In genomic region chr4:141214337-141214851, GRCm38 (mm10) we compare ENCODE assay signal across 7 mouse cellular contexts. TPM values are rescaled to one million over a fixed set of nuclear protein-coding genes. Genes with fewer than 3 reads are reported as not detected.
DNase-seq lines count a peak whose midpoint lies in the region; ATAC-seq and TF ChIP-seq lines count a peak whose summit lies in the region.

No protein-coding gene starts in this region.

- peak overlapping the region; percentile 59 for H3K9ac ChIP-seq in ES-E14 (ENCODE audit: insufficient read depth, low read depth, low read length, poor library complexity, severe bottlenecking)
- H3K9ac ChIP-seq in intestine, embryonic 15.5 days, result peak overlapping the region; percentile 66

- H3K9me3 ChIP-seq in ES-E14 (ENCODE audit: control insufficient read depth, insufficient read depth, low read depth, low read length), result no peaks in the 10 kb centered on the region
- no peaks in the 10 kb centered on the region for H3K9me3 ChIP-seq in intestine, embryonic 15.5 days

- no peaks in the 10 kb centered on the region for H3K27me3 ChIP-seq in intestine, embryonic 15.5 days (replicated peaks)
- no peaks in the 10 kb centered on the region for H3K27me3 ChIP-seq in small intestine, adult 2 months (ENCODE audit: control insufficient read depth, insufficient read depth, low read length)

- ATAC-seq in intestine, embryonic 15.5 days, result peak; percentile 64

- peak; percentile 83 for TF ChIP-seq CTCF in bone marrow, adult 2 months (IDR thresholded peaks at IDR 0.05; ENCODE audit: control insufficient read depth, insufficient read depth, low read length)
- TF ChIP-seq CTCF in embryonic fibroblast, embryonic 13.5 days (IDR thresholded peaks at IDR 0.05; ENCODE audit: borderline replicate concordance, insufficient read depth, low read length), result peak; percentile 62; the same call in 1 of the 2 replicates
- peak; percentile 45; the same call in 1 of the 2 replicates for TF ChIP-seq CTCF in small intestine, adult 2 months (IDR thresholded peaks at IDR 0.05; ENCODE audit: extremely low read depth, insufficient read length, insufficient replicate concordance, low read depth, low read length)

- peak overlapping the region; percentile 79 for H3K4me2 ChIP-seq in intestine, embryonic 15.5 days (replicated peaks)

- no peaks in the 10 kb centered on the region for H3K36me3 ChIP-seq in ES-E14 (ENCODE audit: control insufficient read depth, insufficient read depth, low read length, poor library complexity, severe bottlenecking)
- no peaks in the 10 kb centered on the region for H3K36me3 ChIP-seq in intestine, embryonic 15.5 days
- H3K36me3 ChIP-seq in small intestine, adult 2 months (ENCODE audit: control insufficient read depth, insufficient read depth, low read length), result no peaks in the 10 kb centered on the region

- TF ChIP-seq POLR2A in bone marrow, adult 2 months (IDR thresholded peaks at IDR 0.05; ENCODE audit: borderline replicate concordance, control insufficient read depth, low read depth, low read length), result 0 out of 2 replicates have a peak, but pooled peaks have one; percentile 20
- no peak for TF ChIP-seq POLR2A in embryonic fibroblast, embryonic 13.5 days (IDR thresholded peaks at IDR 0.05; ENCODE audit: low read depth, low read length)
- no peak for TF ChIP-seq POLR2A in small intestine, adult 2 months (IDR thresholded peaks at IDR 0.05; ENCODE audit: low read depth, low read length)

- H3K4me1 ChIP-seq in ES-E14 (ENCODE audit: control insufficient read depth in 2 of 2, insufficient read depth in 2 of 2, low read length in 2 of 2, poor library complexity in 1 of 2), result peaks cover 0 to 6% of the 10 kb centered on the region in 2 experiments; a peak in 1 of 4 replicates
- H3K4me1 ChIP-seq in bone marrow, adult 2 months (ENCODE audit: control insufficient read depth, insufficient read depth, low read length), result no peaks in the 10 kb centered on the region; the same call in 1 of the 2 replicates
- H3K4me1 ChIP-seq in embryonic fibroblast, embryonic 13.5 days (ENCODE audit: control insufficient read depth, insufficient read depth, low read length), result no peaks in the 10 kb centered on the region
- peaks cover 7% of the 10 kb centered on the region for H3K4me1 ChIP-seq in intestine, embryonic 15.5 days (replicated peaks)
- peaks cover 7% of the 10 kb centered on the region; the same call in 1 of the 2 replicates for H3K4me1 ChIP-seq in small intestine, adult 2 months (ENCODE audit: control insufficient read depth, insufficient read depth, insufficient read length, low read length)

- in situ Hi-C loops in ES-E14 (cut with MboI; ENCODE audit: low sequenced_read_pairs in 2 of 2, unreplicated experiment in 2 of 2), result no loop called here

- no peak overlapping the region for H3K27ac ChIP-seq in ES-E14 (ENCODE audit: insufficient read depth, low read depth, low read length, poor library complexity, severe bottlenecking)
- H3K27ac ChIP-seq in bone marrow, adult 2 months (ENCODE audit: control insufficient read depth, insufficient read depth, low read depth, low read length, poor library complexity), result no peak overlapping the region
- H3K27ac ChIP-seq in embryonic fibroblast, embryonic 13.5 days (ENCODE audit: insufficient read depth, low read length), result no peak overlapping the region
- no peak overlapping the region for H3K27ac ChIP-seq in intestine, embryonic 15.5 days
- no peak overlapping the region for H3K27ac ChIP-seq in small intestine, adult 2 months (ENCODE audit: insufficient read depth, low read depth, low read length)

- WGBS in bone marrow, adult 2 months, result under 1% methylated on average over 16 of the region's 16 CpGs
- WGBS in intestine, embryonic 15.5 days, result 1% methylated on average over 16 of the region's 16 CpGs
- 2% methylated on average over 16 of the region's 16 CpGs for WGBS in small intestine, adult 2 months

- H3K4me3 ChIP-seq in ES-E14 (ENCODE audit: insufficient read depth in 1 of 2, low read depth in 1 of 2, low read length in 2 of 2, poor library complexity in 1 of 2, severe bottlenecking in 1 of 2), result peak overlapping the region; percentile 58 to 63
- H3K4me3 ChIP-seq in bone marrow, adult 2 months (replicated peaks; ENCODE audit: control insufficient read depth, low read depth, low read length), result peak overlapping the region; percentile 58
- H3K4me3 ChIP-seq in embryonic fibroblast, embryonic 13.5 days (ENCODE audit: insufficient read depth, low read length), result peak overlapping the region; percentile 68
- H3K4me3 ChIP-seq in intestine, embryonic 15.5 days (replicated peaks), result peak overlapping the region; percentile 56
- H3K4me3 ChIP-seq in small intestine, adult 2 months (ENCODE audit: low read depth, low read length), result peak overlapping the region; percentile 57

- DNase-seq in ES-E14 (ENCODE audit: low read depth, low spot score), result no peak
- peak; percentile 60 for DNase-seq in lung, postnatal 10 days
- DNase-seq in gastrocnemius, postnatal 10 days, result no peak

TF ChIP-seq in ES-E14, 5 proteins besides CTCF, POLR2A, EP300 and RAD21:
- TF ChIP-seq ZC3H11A (IDR thresholded peaks at IDR 0.05; ENCODE audit: borderline replicate concordance, low read depth, low read length) (no peak), CHD2 (IDR thresholded peaks at IDR 0.05; ENCODE audit: low read depth, low read length) (no peak), HCFC1 (IDR thresholded peaks at IDR 0.05; ENCODE audit: borderline replicate concordance, insufficient read depth, low read length) (no peak), ZNF384 (IDR thresholded peaks at IDR 0.05; ENCODE audit: low read depth, low read length) (no peak), MAFK (IDR thresholded peaks at IDR 0.05; ENCODE audit: insufficient read depth, low read depth, low read length) (no peak)
TF ChIP-seq in ES-E14: peak in this region for 0.

RNA-seq across cellular contexts. Expression of gene Rsg1, which starts 0.6 kb away (rescaled TPM):
- 2.9 and 4.7 TPM in 2 replicates for total RNA-seq in ES-E14 (2012; rRNA removed)
- 2.1 TPM in 1 of 2 replicates, not detected in the other for polyA plus RNA-seq in bone marrow, adult 2 months (2011; ENCODE audit: insufficient read depth, insufficient read length, low replicate concordance, missing spikeins)
- polyA plus RNA-seq in embryonic fibroblast, embryonic 13.5 days (2011; ENCODE audit: insufficient read length, low read depth, missing spikeins), result 1.3 and 2.1 TPM in 2 replicates
- polyA plus RNA-seq in intestine, embryonic 15.5 days (2015; fragmentation: Nextera tagmentation; extraction: Ambion mirVana), result 3.9 and 5.1 TPM in 2 replicates
- 0.51 and 0.81 TPM in 2 replicates for polyA plus RNA-seq in small intestine, adult 2 months (2012; rRNA removed)
- under 1 TPM; 0.70 to 0.89 TPM for total RNA-seq in gastrocnemius, postnatal 10 days (2021)

RNA-seq across cellular contexts. Expression of gene Arhgef19, which starts 24.9 kb away (rescaled TPM):
- 1.7 and 2.3 TPM in 2 replicates for total RNA-seq in ES-E14 (2012; rRNA removed)
- 1.1 TPM in 1 of 2 replicates, not detected in the other for polyA plus RNA-seq in bone marrow, adult 2 months (2011; ENCODE audit: insufficient read depth, insufficient read length, low replicate concordance, missing spikeins)
- 15.2 and 16.4 TPM in 2 replicates for polyA plus RNA-seq in embryonic fibroblast, embryonic 13.5 days (2011; ENCODE audit: insufficient read length, low read depth, missing spikeins)
- 16.3 and 17.8 TPM in 2 replicates for polyA plus RNA-seq in intestine, embryonic 15.5 days (2015; fragmentation: Nextera tagmentation; extraction: Ambion mirVana)
- 29.3 and 48.8 TPM in 2 replicates for polyA plus RNA-seq in small intestine, adult 2 months (2012; rRNA removed)
- total RNA-seq in gastrocnemius, postnatal 10 days (2021), result 1 to 10 TPM; 2.6 to 3.2 TPM
